Mouse (Mus musculus) cerebellum, adult 11 months (tissue): ENCODE results near the gene Usp2.
A peak's percentile ranks its signal among the peaks of the same experiment; 100 is the strongest.

Source experiments
- DNase-seq: peaks from one replicate; pipeline ENCODE4 v3.0.0; 2022

Usp2 gene

GRCm38 (mm10) chr9:44047071-44047470, 19.8 kb upstream of the Usp2 start:
- no peak for DNase-seq

GRCm38 (mm10) chr9:44047571-44048490, 19.0 kb upstream of the Usp2 start:
- peak; percentile 84 for DNase-seq

GRCm38 (mm10) chr9:44048541-44049380, 18.1 kb upstream of the Usp2 start:
- DNase-seq, result peak; percentile 87

- DNase-seq, result no peak
These were observed 17.2 kb upstream of the Usp2 start for GRCm38 (mm10) chr9:44049381-44050165.

DNA sequence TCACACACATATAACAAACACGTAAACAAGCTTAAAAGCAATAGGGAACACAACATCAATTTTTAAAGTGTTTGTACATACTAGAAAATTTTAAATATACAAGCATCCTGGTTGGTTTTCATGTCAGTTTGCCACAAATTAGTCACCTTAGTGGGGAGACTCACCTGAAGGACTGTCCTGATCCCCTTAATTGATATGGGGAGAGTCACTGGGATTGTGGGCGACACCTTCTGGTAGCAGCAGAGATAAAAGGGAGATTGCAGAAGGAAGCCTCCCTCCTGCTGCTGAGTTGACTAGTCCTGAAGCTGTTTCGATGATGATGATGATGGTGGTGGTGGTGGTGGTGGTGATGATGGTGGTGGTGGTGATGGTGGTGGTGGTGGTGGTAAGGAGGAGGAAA, 14.0 kb upstream of the Usp2 start:
- no peak for DNase-seq

- DNase-seq, result no peak
These were observed 12.9 kb upstream of the Usp2 start for GRCm38 (mm10) chr9:44053936-44054335.

DNA sequence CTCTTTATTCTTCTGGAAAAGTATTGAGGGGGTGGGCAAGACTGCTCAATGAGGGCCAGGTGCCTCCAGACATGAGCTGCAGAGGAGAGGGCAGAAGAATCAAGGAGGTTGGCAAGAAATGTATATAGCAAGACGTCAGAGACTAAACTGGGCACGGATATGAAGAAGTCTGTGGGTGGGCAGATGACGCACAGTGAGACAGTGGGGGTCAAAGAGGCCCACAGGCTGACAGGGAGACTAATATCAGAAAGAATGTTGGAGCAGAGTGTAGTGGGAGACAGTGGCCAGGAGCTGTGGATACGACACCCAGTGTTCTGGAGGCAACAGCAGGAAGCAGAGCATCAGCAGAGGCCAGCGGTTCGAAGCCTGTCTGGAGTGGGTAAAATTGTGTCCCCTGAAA, 8.2 kb upstream of the Usp2 start:
- DNase-seq, result no peak

GRCm38 (mm10) chr9:44065177-44065576, 1.6 kb upstream of the Usp2 start:
- DNase-seq, result no peak

GRCm38 (mm10) chr9:44067241-44067959, 579 bp downstream of the Usp2 start:
- no peak for DNase-seq

GRCm38 (mm10) chr9:44067960-44068330, 1.1 kb downstream of the Usp2 start:
- DNase-seq, result peak; percentile 31

- peak; percentile 19 for DNase-seq
These were observed 2.4 kb downstream of the Usp2 start for GRCm38 (mm10) chr9:44069252-44069651.

GRCm38 (mm10) chr9:44070113-44070843, 3.5 kb downstream of the Usp2 start:
- DNase-seq, result peak; percentile 22

GRCm38 (mm10) chr9:44070844-44071231, 4.0 kb downstream of the Usp2 start:
- no peak for DNase-seq

GRCm38 (mm10) chr9:44071914-44072598, 5.2 kb downstream of the Usp2 start:
- peak; percentile 40 for DNase-seq

DNA sequence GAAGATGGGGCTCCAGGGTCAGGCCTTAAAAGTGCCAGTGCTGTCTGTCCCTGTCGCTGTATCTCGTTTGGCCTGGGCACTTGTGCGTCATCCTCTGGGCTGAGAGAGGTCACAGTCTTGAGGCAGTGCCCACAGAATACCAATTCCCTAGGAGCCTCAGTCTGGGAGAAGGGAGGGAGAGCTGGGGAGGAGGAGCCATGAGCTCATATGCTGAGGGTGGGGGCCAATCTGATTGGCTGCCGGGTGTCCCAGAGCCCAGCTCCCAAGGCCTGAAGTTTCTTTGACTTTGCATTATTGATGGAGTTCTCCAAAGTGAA, 5.7 kb downstream of the Usp2 start:
- peak; percentile 36 for DNase-seq

DNA sequence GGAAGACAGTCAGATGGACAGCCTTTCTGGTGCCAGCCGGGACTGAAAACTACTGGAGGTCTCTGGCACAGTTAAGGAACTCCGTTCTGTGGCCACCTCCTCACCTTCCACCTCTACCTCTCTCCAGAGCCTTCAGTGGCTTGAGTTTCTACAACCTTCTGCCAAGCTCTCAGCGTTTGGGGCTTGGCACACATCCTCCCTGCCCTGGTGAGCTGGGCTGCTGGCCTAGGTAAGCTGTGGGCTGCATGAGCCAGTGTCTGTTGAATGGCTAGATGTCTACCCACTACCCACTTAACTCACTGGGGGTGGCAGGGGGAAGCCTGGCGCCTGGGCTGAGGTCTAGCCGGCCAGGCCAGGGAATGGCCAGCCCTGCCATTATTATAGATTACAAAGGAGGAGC, 6.3 kb downstream of the Usp2 start:
- peak; percentile 56 for DNase-seq

DNA sequence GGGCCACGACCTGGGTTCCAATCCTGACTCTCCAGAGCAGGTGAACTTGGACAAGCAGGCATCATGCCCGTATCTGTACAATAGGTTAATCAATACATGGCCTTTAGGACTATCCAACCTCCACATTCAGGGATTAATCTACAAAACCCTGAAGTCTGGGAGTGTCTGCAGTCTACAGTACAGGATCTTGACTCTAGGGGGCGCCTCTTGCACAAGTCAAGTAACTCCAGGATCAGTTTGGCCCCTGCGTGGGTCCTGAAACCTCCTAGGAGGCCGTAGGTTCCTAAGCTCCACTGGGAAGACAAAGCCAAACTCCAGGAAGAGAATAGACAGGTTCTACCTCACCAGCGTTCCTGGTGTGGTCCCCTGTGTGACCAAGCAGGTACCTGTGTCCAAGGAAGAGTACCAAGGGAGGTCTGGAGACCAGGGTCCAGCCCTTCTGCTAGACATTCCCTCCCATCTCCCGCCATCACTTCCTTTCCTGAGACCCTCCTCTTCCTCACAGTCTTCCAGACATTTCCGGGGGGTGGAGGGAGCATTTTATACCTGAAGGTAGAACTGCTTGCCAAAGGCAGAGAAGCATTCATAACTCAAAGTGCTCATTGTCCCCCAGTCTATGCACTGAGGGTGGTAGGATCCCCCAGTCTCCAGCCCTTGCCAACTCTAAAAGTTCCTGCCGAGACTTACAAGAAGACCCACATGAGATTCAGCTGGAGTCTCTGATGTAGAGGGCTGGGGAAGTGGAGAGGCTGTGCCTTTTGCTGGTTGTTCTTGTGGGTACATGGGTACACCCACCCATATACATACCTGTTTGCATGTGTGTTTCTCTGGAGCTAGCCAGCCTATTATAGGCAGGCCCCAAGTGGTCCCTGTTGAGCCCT, 7.8 kb downstream of the Usp2 start:
- DNase-seq, result peak; percentile 61

DNA sequence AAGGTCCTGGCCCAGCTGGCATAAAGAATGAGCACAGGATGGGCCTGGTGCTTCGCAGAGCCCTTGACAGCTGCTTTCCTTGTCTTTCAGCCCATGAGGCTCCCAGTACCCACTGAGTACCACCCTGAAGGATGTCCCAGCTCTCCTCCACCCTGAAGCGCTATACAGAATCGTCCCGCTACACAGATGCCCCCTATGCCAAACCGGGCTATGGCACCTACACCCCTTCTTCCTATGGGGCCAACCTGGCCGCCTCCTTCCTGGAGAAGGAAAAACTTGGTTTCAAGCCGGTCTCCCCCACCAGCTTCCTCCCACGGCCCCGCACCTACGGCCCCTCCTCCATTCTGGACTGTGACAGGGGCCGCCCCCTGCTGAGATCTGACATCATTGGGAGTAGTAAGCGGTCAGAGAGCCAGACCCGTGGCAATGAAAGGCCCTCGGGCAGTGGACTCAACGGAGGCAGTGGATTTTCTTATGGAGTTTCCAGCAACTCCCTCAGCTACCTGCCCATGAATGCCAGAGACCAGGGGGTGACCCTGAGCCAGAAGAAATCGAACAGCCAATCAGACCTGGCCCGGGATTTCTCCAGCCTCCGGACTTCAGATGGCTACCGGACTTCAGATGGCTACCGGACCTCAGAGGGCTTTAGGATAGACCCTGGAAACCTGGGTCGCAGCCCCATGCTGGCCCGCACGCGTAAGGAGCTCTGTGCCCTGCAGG, 8.6 kb downstream of the Usp2 start:
- peak; percentile 54 for DNase-seq

DNA sequence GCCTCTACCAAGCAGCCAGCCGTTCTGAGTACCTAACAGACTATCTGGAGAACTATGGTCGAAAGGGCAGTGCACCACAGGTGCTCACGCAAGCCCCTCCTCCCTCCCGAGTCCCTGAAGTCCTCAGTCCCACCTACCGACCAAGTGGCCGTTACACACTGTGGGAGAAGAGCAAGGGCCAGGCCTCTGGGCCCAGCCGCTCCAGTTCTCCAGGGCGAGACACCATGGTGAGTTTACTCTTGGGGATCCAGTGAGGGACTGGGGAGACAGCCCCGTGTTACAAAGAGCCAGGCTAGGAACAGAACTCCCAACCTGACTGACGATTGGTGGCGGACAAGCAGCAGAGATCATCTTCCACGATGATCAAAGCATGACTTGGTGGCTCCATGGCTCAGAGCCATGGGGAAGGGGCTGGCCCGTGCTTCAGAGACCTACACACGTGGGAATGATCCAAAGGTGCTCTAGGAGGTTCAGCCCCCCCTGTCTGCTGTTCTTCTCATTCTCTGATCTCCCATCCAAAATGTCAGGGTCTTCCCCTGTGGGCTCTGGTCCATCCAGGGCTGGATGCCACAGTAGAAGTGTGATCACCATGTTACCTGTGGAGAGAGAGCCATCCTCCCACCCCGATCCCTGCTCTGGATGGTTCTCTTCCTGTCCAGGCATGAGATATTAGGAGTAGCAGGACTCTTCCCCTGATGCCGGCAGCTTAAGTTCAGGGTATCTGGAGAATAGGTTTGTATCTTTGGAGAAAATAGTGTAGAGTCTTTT, 9.4 kb downstream of the Usp2 start:
- DNase-seq, result peak; percentile 49
